Mouse (Mus musculus): Measurements from ENCODE around the gene Mbnl1.

GRCm38 (mm10) chr3:60638530-60638929, 165.9 kb downstream of the Mbnl1 start:
- no peak for TF ChIP-seq CTCF (conservative IDR thresholded peaks at IDR 0.05; ENCODE audit: insufficient read depth, insufficient read length, low read depth, low read length)
- no peak for TF ChIP-seq POLR2A (IDR thresholded peaks at IDR 0.05; ENCODE audit: low read depth, low read length)
